ENCODE assay signal across 14 mouse cellular contexts in genomic region chr3:105701399-105701798, GRCm38 (mm10). TPM values are rescaled to one million over a fixed set of nuclear protein-coding genes. Genes with fewer than 3 reads are reported as not detected.
DNase-seq lines count a peak whose midpoint lies in the region; ATAC-seq lines count a peak whose summit lies in the region.
"Had no signal": no experiment of that assay in that cellular context is flagged by ENCODE, and none has a peak within 500 bp of the region (broad histone marks: within the 10 kb centered on the region; RNA-seq: fewer than 3 reads in every experiment).

No protein-coding gene starts in this region.

- ATAC-seq in kidney, embryonic 16.5 days (ENCODE audit: low FRiP score, low TSS enrichment): no peak
- peak; percentile 11; the same call in 1 of the 2 replicates for ATAC-seq in common myeloid progenitor, adult 5-6 weeks (replicated peaks; ENCODE audit: low read depth, poor library complexity, severe bottlenecking)
- peak; percentile 32; the same call in 1 of the 2 replicates for ATAC-seq in heart, embryonic 15.5 days (replicated peaks; ENCODE audit: insufficient number of reproducible peaks, insufficient read depth, low FRiP score, low read depth)
- ATAC-seq in liver, embryonic 15.5 days (ENCODE audit: insufficient read depth): peak; percentile 4; the same call in 1 of the 2 replicates
- ATAC-seq in forebrain, embryonic 12.5 days (ENCODE audit: low FRiP score): no peak
- ATAC-seq: forebrain, embryonic 13.5 days had no signal

- H3K4me1 ChIP-seq in kidney, embryonic 16.5 days (ENCODE audit: insufficient read depth, low read length): peaks cover 22% of the 10 kb centered on the region
- H3K4me1 ChIP-seq in heart, embryonic 15.5 days (replicated peaks): peaks cover 67% of the 10 kb centered on the region
- peaks cover 85% of the 10 kb centered on the region for H3K4me1 ChIP-seq in liver, embryonic 15.5 days (replicated peaks)
- H3K4me1 ChIP-seq in forebrain, embryonic 12.5 days: peaks cover 31% of the 10 kb centered on the region

- H3K9ac ChIP-seq in kidney, embryonic 16.5 days (replicated peaks; ENCODE audit: low read length): no peak overlapping the region
- no peak overlapping the region for H3K9ac ChIP-seq in heart, embryonic 15.5 days
- H3K9ac ChIP-seq in liver, embryonic 15.5 days: peak overlapping the region; percentile 40; the same call in 1 of the 2 replicates
- no peak overlapping the region for H3K9ac ChIP-seq in forebrain, embryonic 12.5 days
- H3K9ac ChIP-seq: forebrain, embryonic 13.5 days; hindbrain, embryonic 14.5 days had no signal

- H3K4me3 ChIP-seq in kidney, embryonic 16.5 days (ENCODE audit: low read length): no peak overlapping the region
- no peak overlapping the region for H3K4me3 ChIP-seq in heart, embryonic 15.5 days
- peak overlapping the region; percentile 12; the same call in 1 of the 2 replicates for H3K4me3 ChIP-seq in liver, embryonic 15.5 days (replicated peaks)
- H3K4me3 ChIP-seq in forebrain, embryonic 12.5 days (replicated peaks): no peak overlapping the region
- H3K4me3 ChIP-seq: forebrain, embryonic 13.5 days had no signal

- no peak overlapping the region for H3K4me2 ChIP-seq in kidney, embryonic 16.5 days (replicated peaks; ENCODE audit: low read depth, low read length)
- peak overlapping the region; percentile 39 for H3K4me2 ChIP-seq in heart, embryonic 15.5 days
- H3K4me2 ChIP-seq in liver, embryonic 15.5 days: peak overlapping the region; percentile 52
- H3K4me2 ChIP-seq in forebrain, embryonic 12.5 days: no peak overlapping the region
- H3K4me2 ChIP-seq: forebrain, embryonic 13.5 days; hindbrain, embryonic 14.5 days had no signal

- H3K27me3 ChIP-seq in kidney, embryonic 16.5 days (ENCODE audit: insufficient read depth, low read length): peaks cover 16% of the 10 kb centered on the region
- H3K27me3 ChIP-seq in heart, embryonic 15.5 days: peaks cover 2% of the 10 kb centered on the region; the same call in 1 of the 2 replicates
- peaks cover 55% of the 10 kb centered on the region for H3K27me3 ChIP-seq in liver, embryonic 15.5 days
- H3K27me3 ChIP-seq in forebrain, embryonic 12.5 days: peaks cover 36% of the 10 kb centered on the region

- no peak overlapping the region for H3K27ac ChIP-seq in kidney, embryonic 16.5 days (ENCODE audit: low read length)
- H3K27ac ChIP-seq in heart, embryonic 15.5 days: peak overlapping the region; percentile 59
- H3K27ac ChIP-seq in liver, embryonic 15.5 days (replicated peaks): peak overlapping the region; percentile 43; the same call in 1 of the 2 replicates
- no peak overlapping the region for H3K27ac ChIP-seq in forebrain, embryonic 12.5 days
- H3K27ac ChIP-seq: forebrain, embryonic 13.5 days; hindbrain, embryonic 14.5 days had no signal

- WGBS in kidney, embryonic 16.5 days: 66% methylated on average over 5 of the region's 5 CpGs
- 25% methylated on average over 5 of the region's 5 CpGs for WGBS in heart, embryonic 15.5 days
- WGBS in liver, embryonic 15.5 days (ENCODE audit: insufficient replicate concordance): 17% methylated on average over 5 of the region's 5 CpGs
- WGBS in forebrain, embryonic 12.5 days: 69% methylated on average over 5 of the region's 5 CpGs

- H3K36me3 ChIP-seq in kidney, embryonic 16.5 days (ENCODE audit: insufficient read depth, low read length): no peaks in the 10 kb centered on the region
- no peaks in the 10 kb centered on the region for H3K36me3 ChIP-seq in heart, embryonic 15.5 days
- H3K36me3 ChIP-seq in liver, embryonic 15.5 days (replicated peaks): no peaks in the 10 kb centered on the region
- H3K36me3 ChIP-seq in forebrain, embryonic 12.5 days (replicated peaks): no peaks in the 10 kb centered on the region

- H3K9me3 ChIP-seq in kidney, embryonic 16.5 days (ENCODE audit: low read length): no peaks in the 10 kb centered on the region
- no peaks in the 10 kb centered on the region for H3K9me3 ChIP-seq in heart, embryonic 15.5 days (replicated peaks)
- H3K9me3 ChIP-seq in liver, embryonic 15.5 days (replicated peaks): no peaks in the 10 kb centered on the region
- H3K9me3 ChIP-seq in forebrain, embryonic 12.5 days: no peaks in the 10 kb centered on the region
- H3K9me3 ChIP-seq: forebrain, embryonic 13.5 days had no signal

- DNase-seq in kidney, postnatal 14 days: peak; percentile 21
- no peak for DNase-seq in urinary bladder, postnatal 25 days (ENCODE audit: low spot score)
- no peak for DNase-seq in left cerebral cortex, adult 8-10 months (ENCODE audit: low spot score in 2 of 2)
- DNase-seq: adrenal gland, adult 8-10 months; cerebellum, adult 11 months; lung, postnatal 14 days; right cerebral cortex, postnatal 4 days had no signal

RNA-seq across cellular contexts. Expression of gene Inka2, which starts 3.0 kb away (rescaled TPM):
- 1.3 and 1.5 TPM in 2 replicates for polyA plus RNA-seq in kidney, embryonic 16.5 days (2015; fragmentation: Nextera tagmentation; extraction: Ambion mirVana)
- 0.55 TPM in 1 of 2 replicates, not detected in the other for total RNA-seq in common myeloid progenitor, adult 5-6 weeks (2017)
- 2.7 and 2.8 TPM in 2 replicates for polyA plus RNA-seq in heart, embryonic 15.5 days (2015; fragmentation: Nextera tagmentation; extraction: Ambion mirVana)
- 0.26 and 0.32 TPM in 2 replicates for polyA plus RNA-seq in liver, embryonic 15.5 days (2015; fragmentation: Nextera tagmentation; extraction: Ambion mirVana)
- 3.6 and 4.1 TPM in 2 replicates for polyA plus RNA-seq in forebrain, embryonic 12.5 days (2016; fragmentation: Nextera tagmentation; extraction: Ambion mirVana)
- 10 to 100 TPM; 88.1 to 95.4 (median 93.2) TPM for total RNA-seq in left cerebral cortex, adult 8-10 months (2022)

RNA-seq across cellular contexts. Expression of gene Ddx20, which starts 14.0 kb away (rescaled TPM):
- 37.9 and 39.3 TPM in 2 replicates for polyA plus RNA-seq in kidney, embryonic 16.5 days (2015; fragmentation: Nextera tagmentation; extraction: Ambion mirVana)
- 42.8 and 61.7 TPM in 2 replicates for total RNA-seq in common myeloid progenitor, adult 5-6 weeks (2017)
- 18.1 and 20.6 TPM in 2 replicates for polyA plus RNA-seq in heart, embryonic 15.5 days (2015; fragmentation: Nextera tagmentation; extraction: Ambion mirVana)
- 16.7 and 19.0 TPM in 2 replicates for polyA plus RNA-seq in liver, embryonic 15.5 days (2015; fragmentation: Nextera tagmentation; extraction: Ambion mirVana)
- 43.4 and 44.3 TPM in 2 replicates for polyA plus RNA-seq in forebrain, embryonic 12.5 days (2016; fragmentation: Nextera tagmentation; extraction: Ambion mirVana)
- total RNA-seq in left cerebral cortex, adult 8-10 months (2022): 10 to 100 TPM; 12.9 to 14.6 (median 13.5) TPM

Comparison
In these comparisons a context has a peak if more than half of its experiments do, and no peak if none do; other contexts are left out.
1. ATAC-seq: peak in common myeloid progenitor, adult 5-6 weeks (single experiment), heart, embryonic 15.5 days (single experiment) and liver, embryonic 15.5 days (single experiment); none in kidney, embryonic 16.5 days (single experiment) and forebrain, embryonic 12.5 days (single experiment).
2. H3K27ac ChIP-seq: peak in heart, embryonic 15.5 days (single experiment) and liver, embryonic 15.5 days (single experiment); none in kidney, embryonic 16.5 days (single experiment) and forebrain, embryonic 12.5 days (single experiment).
3. H3K4me2 ChIP-seq: peak in heart, embryonic 15.5 days (single experiment) and liver, embryonic 15.5 days (single experiment); none in kidney, embryonic 16.5 days (single experiment) and forebrain, embryonic 12.5 days (single experiment).